Mouse (Mus musculus): ENCODE data around the gene Nudt7.

GRCm38 (mm10) chr8:114115076-114115475 is 18.3 kb upstream of the Nudt7 start:
- TF ChIP-seq POLR2A (IDR thresholded peaks at IDR 0.05; ENCODE audit: low read depth, low read length) (no peak), CTCF (IDR thresholded peaks at IDR 0.05; ENCODE audit: extremely low read depth, insufficient read depth, insufficient read length, insufficient replicate concordance) (no peak)

Measured in spleen, adult 2 months (tissue).